Mouse (Mus musculus) layer of hippocampus, adult 9-10 months (tissue): ENCODE results near the gene Zfp933.
"Not testable (repeated sequence)": the region's sequence is repeated elsewhere in the genome, so short reads cannot be mapped to it uniquely, and the experiment has no call there.

Experiments used
- DNase-seq: peaks from one replicate; pipeline ENCODE4 v3.0.0; 2022; ENCODE audit warnings: low spot score

The Zfp933 gene

GRCm38 (mm10) chr4:147850776-147851175 lies 2.6 kb upstream of the Zfp933 start:
- no peak for DNase-seq

DNA sequence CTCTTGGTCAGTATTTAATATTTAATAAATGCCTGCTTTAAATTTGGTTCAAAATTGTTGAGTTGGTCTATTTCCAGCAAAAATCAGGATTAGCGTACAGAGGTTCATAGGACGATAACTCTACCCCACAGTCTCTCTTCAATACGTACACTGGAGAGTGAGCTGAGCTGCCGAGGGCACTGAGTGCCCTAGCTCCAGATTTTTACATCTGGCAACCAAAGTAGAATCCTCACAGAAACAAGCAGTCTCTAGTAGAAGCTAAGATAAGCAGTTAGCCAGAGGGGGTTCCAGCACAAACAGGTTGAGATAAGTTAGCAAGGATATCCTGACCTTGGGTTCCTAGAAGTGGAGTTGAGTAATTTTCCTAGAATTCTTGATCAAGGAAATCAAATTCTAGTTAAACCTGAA lies 422 bp upstream of the Zfp933 start:
- no peak for DNase-seq

DNA sequence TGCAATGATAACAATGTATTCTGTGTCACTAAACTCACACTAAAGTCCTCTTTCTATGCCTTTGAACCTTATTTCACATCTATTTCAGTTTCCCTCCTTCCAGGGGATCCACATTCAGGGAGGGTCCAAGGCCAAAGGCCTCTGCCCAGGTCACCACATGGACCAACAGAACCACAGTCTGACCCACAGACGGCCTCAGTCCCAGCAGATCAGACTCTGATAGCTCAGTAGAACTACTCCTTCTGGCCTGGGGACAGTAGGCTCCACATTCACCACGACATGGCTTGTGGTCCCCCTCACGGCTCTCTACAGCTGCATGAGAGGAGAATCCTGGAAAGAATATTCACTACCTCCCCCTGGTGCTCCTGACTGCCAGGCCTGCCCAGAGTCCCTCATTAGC lies 5.3 kb downstream of the Zfp933 start:
- no peak for DNase-seq

DNA sequence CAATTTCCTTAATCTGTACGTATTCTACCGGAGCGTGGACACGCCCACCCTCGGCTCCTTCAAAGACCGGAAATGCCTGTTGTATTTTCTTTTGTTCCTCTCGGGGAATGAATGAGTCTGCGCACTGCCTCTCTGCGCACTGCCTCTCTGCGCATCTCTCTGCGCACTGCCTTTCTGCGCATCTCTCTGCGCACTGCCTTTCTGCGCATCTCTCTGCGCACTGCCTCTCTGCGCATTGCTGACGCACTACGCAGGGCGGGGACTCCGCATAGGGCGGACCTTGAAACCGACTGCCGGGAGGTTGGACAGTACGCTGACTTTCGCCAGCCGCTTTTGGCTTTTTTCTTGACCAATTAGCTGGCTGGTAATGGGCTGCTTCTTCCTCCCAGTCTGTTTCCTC lies 8.9 kb downstream of the Zfp933 start:
- not testable (repeated sequence) for DNase-seq

DNA sequence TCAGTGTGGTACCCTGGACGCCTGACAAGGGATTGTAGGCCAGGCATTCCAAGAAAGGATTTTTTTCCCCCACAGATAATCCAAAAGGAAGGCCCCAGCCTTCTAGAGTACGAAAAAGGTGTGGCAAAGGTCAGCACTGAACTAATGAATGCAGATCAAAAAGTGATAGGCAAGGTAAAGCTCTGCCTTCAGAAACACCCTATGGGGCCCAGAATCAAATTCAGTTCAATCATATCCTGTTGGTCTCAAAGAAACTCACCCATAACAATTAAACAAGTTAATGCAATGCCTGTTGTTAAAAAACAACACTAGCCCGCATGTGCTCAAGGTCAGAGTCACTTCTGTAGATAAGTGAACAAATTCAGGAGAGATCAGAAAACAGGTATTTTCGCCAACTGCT lies 23.8 kb downstream of the Zfp933 start:
- no peak for DNase-seq

- DNase-seq = not testable (repeated sequence)
These were observed 26.8 kb downstream of the Zfp933 start for GRCm38 (mm10) chr4:147821414-147821813.

DNA sequence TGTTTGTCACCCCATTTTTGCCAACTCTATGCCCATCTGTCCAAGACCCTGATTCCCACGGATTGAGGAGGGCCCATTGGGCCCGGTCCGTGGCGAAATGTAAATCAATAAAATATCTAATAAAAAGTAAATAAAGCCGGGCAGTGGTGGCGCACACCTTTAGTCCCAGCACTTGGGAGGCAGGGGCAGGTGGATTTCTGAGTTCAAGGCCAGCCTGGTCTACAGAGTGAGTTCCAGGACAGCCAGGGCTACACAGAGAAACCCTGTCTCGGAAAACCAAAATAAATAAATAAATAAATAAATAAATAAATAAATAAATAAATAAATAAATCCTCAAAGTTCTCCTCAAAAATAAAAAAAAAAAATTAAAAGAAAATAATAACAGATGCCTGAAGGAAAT lies 28.5 kb downstream of the Zfp933 start:
- DNase-seq = not testable (repeated sequence)

DNA sequence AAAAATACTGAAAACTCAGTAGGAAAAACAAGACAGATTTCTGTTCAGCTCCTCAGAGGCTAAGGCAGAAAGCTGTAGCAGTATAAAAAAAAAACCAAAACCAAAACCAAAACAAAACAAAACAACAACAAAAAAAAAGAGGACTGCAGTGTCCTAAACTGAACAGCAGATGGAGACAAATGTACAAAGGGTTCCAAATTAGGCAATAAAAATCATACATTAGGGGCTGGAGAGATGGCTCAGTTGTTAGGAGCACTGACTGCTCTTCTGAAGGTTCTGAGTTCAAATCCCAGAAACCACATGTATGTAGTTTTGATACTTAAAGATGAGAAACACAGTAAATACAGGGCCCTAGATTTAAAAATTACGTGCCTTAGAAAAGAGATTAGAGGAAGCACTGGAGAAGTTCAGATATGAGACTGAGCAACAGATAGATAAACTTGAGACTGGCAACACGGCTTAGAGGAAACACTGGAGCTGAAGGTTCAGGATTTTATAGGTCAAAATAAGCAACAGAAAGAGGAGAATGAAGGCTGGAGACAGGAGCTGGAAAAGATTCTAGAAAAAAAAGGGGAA lies 33.5 kb downstream of the Zfp933 start:
- DNase-seq = no peak

- no peak for DNase-seq
These were observed 34.9 kb downstream of the Zfp933 start for GRCm38 (mm10) chr4:147813249-147813765.

GRCm38 (mm10) chr4:147809966-147810304 lies 38.2 kb downstream of the Zfp933 start:
- not testable (repeated sequence) for DNase-seq

DNA sequence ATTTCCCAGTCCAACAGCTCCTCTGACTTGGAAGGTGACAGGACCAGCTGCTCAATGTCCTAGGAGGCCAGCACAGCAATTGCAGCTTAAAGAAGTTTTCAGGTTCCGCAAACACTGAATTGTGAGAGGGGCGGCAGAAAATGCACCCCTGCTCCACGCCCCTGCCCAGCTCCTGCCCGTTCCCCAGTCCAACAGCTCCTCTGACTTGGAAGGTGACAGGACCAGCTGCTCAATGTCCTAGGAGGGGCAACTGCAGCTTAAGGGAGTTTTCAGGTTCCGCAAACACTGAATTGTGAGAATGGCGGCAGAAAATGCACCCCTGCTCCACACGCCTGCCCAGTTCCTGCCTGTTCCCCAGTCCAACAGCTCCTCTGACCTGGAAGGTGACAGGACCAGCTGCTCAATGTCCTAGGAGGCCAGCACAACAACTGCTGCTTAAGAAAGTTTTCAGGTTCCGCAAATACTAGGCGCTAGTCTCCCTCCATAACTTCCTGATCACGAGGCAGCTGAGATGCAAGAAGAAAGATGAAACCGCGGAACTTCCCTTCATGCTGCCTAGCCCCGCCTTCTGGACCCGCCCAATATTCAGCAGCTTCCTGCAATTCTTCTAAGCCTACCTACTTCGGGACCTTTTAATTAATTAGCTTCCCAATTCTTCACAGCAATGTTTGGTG lies 38.7 kb downstream of the Zfp933 start, which contains the start of gene Zfp984:
Gene Zfp984, minus strand, starts transcription at position 497 of the 674 bp plus-strand sequence.
- not testable (repeated sequence) for DNase-seq

GRCm38 (mm10) chr4:147808483-147808882 lies 39.7 kb downstream of the Zfp933 start:
- DNase-seq = not testable (repeated sequence)

DNA sequence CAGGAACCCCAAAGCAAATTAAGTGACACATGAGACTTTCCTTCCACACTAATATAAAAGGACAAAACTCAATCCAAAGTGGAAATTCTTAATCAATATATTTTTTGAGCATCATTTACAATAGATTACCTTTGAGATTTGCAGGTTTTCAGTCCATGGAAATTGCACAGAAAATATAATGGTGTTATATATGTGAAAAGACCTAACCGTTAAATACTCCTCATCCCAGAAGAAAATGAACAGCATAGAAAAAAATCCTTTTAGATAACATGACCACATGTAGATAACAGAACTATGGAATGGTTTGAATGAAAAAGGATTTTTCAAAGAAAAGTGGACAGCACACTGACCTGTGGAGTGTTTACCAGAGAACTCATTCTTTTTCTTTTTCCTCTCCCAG lies 52.9 kb downstream of the Zfp933 start:
- not testable (repeated sequence) for DNase-seq

DNA sequence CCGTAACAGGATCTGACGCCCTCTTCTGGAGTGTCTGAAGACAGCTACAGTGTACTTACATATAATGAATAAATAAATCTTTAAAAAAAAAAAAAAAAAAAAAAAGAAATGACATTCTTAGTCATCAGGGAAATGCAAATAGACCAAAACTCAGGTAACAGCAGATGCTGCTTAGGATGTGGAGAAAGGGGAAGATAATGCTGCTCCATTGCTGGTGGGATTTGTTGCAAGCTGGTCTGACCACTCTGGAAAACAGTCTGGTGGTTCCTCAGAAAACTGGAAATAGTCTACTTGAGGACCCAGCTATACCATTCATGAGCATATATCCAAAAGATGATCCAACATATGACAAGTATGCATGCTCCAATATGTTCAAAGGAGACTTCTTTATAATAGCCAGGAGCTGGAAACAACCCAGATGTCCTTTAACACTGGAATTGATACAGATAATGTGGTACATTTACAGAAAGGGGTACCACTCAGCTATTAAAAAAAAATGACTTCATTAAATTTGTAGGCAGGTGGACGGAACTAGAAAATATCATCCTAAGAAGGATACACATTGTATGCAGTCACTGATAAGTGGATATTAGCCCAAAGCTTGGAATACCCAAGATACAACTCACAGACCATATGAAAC lies 54.0 kb downstream of the Zfp933 start:
- not testable (repeated sequence) for DNase-seq

DNA sequence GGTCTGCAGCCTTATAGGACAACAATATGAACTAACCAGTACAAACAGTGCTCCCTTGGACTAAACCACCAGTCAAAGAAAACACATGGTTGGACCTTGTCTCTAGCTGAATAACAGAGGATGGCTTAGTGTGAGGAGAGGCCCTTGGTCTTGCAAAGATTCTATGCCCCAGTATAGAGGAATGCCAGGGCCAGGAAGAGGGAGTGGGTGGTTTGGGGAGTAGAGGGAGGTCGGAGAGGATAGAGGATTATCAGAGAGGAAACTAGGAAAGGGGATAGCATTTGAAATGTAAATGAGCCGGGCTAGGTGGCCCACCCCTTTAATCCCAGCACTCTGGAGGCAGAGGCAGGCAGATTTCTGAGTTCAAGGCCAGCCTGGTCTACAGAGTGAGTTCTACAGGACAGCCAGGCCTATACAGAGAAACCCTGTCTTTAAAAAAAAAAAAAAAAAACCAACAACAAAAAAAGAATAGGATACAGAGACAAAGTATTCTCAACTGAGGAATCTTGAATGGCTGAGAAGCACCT lies 54.7 kb downstream of the Zfp933 start:
- not testable (repeated sequence) for DNase-seq

- DNase-seq = not testable (repeated sequence)
These were observed 56.4 kb downstream of the Zfp933 start for GRCm38 (mm10) chr4:147791729-147792128.
